In genomic region chr6:17741639-17742038, GRCm38 (mm10) we compare ENCODE assay signal across 22 mouse cellular contexts. TPM values are rescaled to one million over a fixed set of nuclear protein-coding genes. Genes with fewer than 3 reads are reported as not detected.
DNase-seq lines count a peak whose midpoint lies in the region; ATAC-seq lines count a peak whose summit lies in the region.
"Had no signal": no experiment of that assay in that cellular context is flagged by ENCODE, and none has a peak within 500 bp of the region (broad histone marks: within the 10 kb centered on the region; RNA-seq: fewer than 3 reads in every experiment).

No protein-coding gene starts in this region.

- H3K36me3 ChIP-seq in heart, embryonic 16.5 days (ENCODE audit: control insufficient read depth, insufficient read depth), result no peaks in the 10 kb centered on the region
- no peaks in the 10 kb centered on the region for H3K36me3 ChIP-seq in liver, embryonic 16.5 days (ENCODE audit: control insufficient read depth, insufficient read depth)
- H3K36me3 ChIP-seq: embryonic facial prominence, embryonic 12.5 days; forebrain, embryonic 10.5 days; kidney, embryonic 15.5 days had no signal

- H3K4me1 ChIP-seq in heart, embryonic 16.5 days (ENCODE audit: control insufficient read depth, insufficient read depth, low read length), result peaks cover 29% of the 10 kb centered on the region
- peaks cover 40% of the 10 kb centered on the region for H3K4me1 ChIP-seq in liver, embryonic 16.5 days (ENCODE audit: control insufficient read depth, low read depth, low read length)
- H3K4me1 ChIP-seq: embryonic facial prominence, embryonic 12.5 days; forebrain, embryonic 10.5 days; kidney, embryonic 15.5 days had no signal

- no peaks in the 10 kb centered on the region for H3K27me3 ChIP-seq in heart, embryonic 16.5 days (ENCODE audit: control insufficient read depth, insufficient read depth, low read length)
- H3K27me3 ChIP-seq in liver, embryonic 16.5 days (ENCODE audit: control insufficient read depth, insufficient read depth, low read depth, low read length), result no peaks in the 10 kb centered on the region
- H3K27me3 ChIP-seq: embryonic facial prominence, embryonic 12.5 days; kidney, embryonic 15.5 days had no signal

- ATAC-seq in heart, embryonic 16.5 days (replicated peaks; ENCODE audit: extremely low read depth, insufficient read depth, low FRiP score), result no peak
- ATAC-seq in common myeloid progenitor, adult 5-6 weeks (replicated peaks; ENCODE audit: low read depth, poor library complexity, severe bottlenecking), result peak; percentile 12
- peak; percentile 28; the same call in 1 of the 2 replicates for ATAC-seq in granulocyte monocyte progenitor cell, adult 5-6 weeks (replicated peaks; ENCODE audit: poor library complexity, severe bottlenecking)
- ATAC-seq in liver, embryonic 16.5 days (ENCODE audit: low read depth), result peak; percentile 51
- ATAC-seq: CD4-positive, CD25-positive, alpha-beta regulatory T cell, adult 4 months; intestine, embryonic 16.5 days; midbrain, embryonic 16.5 days had no signal

- no peak for DNase-seq in heart, postnatal 14 days
- DNase-seq in gastrocnemius, postnatal 4 days (ENCODE audit: low spot score in 2 of 2), result no peak
- DNase-seq in cerebellum, adult 18-20 months, result no peak
- DNase-seq: adrenal gland, adult 2 months; cerebellum, adult 11 months; gastrocnemius, postnatal 10 days; layer of hippocampus, postnatal 36 days; retina, postnatal 1 day; right cerebral cortex, postnatal 4 days; thymus, postnatal 4 days had no signal

- H3K9me3 ChIP-seq in heart, embryonic 16.5 days (replicated peaks; ENCODE audit: control insufficient read depth, low read length), result no peaks in the 10 kb centered on the region
- no peaks in the 10 kb centered on the region for H3K9me3 ChIP-seq in liver, embryonic 16.5 days (replicated peaks; ENCODE audit: control insufficient read depth, low read length)
- H3K9me3 ChIP-seq: embryonic facial prominence, embryonic 12.5 days; forebrain, embryonic 10.5 days; kidney, embryonic 15.5 days had no signal

- peak overlapping the region; percentile 32 for H3K4me2 ChIP-seq in heart, embryonic 16.5 days (ENCODE audit: low read depth, low read length)
- H3K4me2 ChIP-seq in liver, embryonic 16.5 days (ENCODE audit: low read depth, low read length), result peak overlapping the region; percentile 19
- H3K4me2 ChIP-seq: embryonic facial prominence, embryonic 12.5 days; hindbrain, embryonic 14.5 days; kidney, embryonic 15.5 days had no signal

- no peak overlapping the region; the same call in 1 of the 2 replicates for H3K9ac ChIP-seq in heart, embryonic 16.5 days (ENCODE audit: low read length)
- H3K9ac ChIP-seq in liver, embryonic 16.5 days (ENCODE audit: low read depth, low read length), result peak overlapping the region; percentile 2; the same call in 1 of the 2 replicates
- H3K9ac ChIP-seq: embryonic facial prominence, embryonic 12.5 days; hindbrain, embryonic 14.5 days; kidney, embryonic 15.5 days had no signal

- H3K27ac ChIP-seq in heart, embryonic 16.5 days (ENCODE audit: low read length), result peak overlapping the region; percentile 50
- H3K27ac ChIP-seq in liver, embryonic 16.5 days (ENCODE audit: low read length), result peak overlapping the region; percentile 88
- H3K27ac ChIP-seq: embryonic facial prominence, embryonic 12.5 days; forebrain, embryonic 10.5 days; hindbrain, embryonic 14.5 days; kidney, embryonic 15.5 days; macrophage had no signal

- 26% methylated on average over 6 of the region's 6 CpGs for WGBS in heart, embryonic 16.5 days
- 29% methylated on average over 6 of the region's 6 CpGs for WGBS in liver, embryonic 16.5 days (ENCODE audit: insufficient replicate concordance)

- no peak overlapping the region for H3K4me3 ChIP-seq in heart, embryonic 16.5 days (ENCODE audit: low read length)
- H3K4me3 ChIP-seq in liver, embryonic 16.5 days (ENCODE audit: low read depth, low read length), result no peak overlapping the region
- H3K4me3 ChIP-seq: embryonic facial prominence, embryonic 12.5 days; forebrain, embryonic 10.5 days; kidney, embryonic 15.5 days had no signal

- intact Hi-C loops in heart, postnatal 14 days (cut with DNase I), result no loop called here

RNA-seq across cellular contexts. Expression of gene St7, which starts 48.9 kb away (rescaled TPM):
- 26.1 and 30.2 TPM in 2 replicates for polyA plus RNA-seq in heart, embryonic 16.5 days (2015; fragmentation: Nextera tagmentation; extraction: Ambion mirVana)
- 10 to 100 TPM; 19.0 to 19.3 TPM for total RNA-seq in heart, postnatal 14 days (2021)
- total RNA-seq in common myeloid progenitor, adult 5-6 weeks (2017), result 43.7 and 56.2 TPM in 2 replicates
- total RNA-seq in granulocyte monocyte progenitor cell, adult 5-6 weeks (2014; fragmentation: Nextera tagmentation), result 30.0 and 31.2 TPM in 2 replicates
- total RNA-seq in granulocyte monocyte progenitor cell, adult 5-6 weeks (2017), result 42.6 and 45.5 TPM in 2 replicates
- 8.7 and 9.3 TPM in 2 replicates for polyA plus RNA-seq in liver, embryonic 16.5 days (2015; fragmentation: Nextera tagmentation; extraction: Ambion mirVana)
- 10 to 100 TPM; 17.4 to 18.3 TPM for total RNA-seq in gastrocnemius, postnatal 4 days (2021)
